Mouse (Mus musculus): ENCODE results near the gene Zfp994.
"Not testable (repeated sequence)": the region's sequence is repeated elsewhere in the genome, so short reads cannot be mapped to it uniquely, and the experiment has no call there.

DNA sequence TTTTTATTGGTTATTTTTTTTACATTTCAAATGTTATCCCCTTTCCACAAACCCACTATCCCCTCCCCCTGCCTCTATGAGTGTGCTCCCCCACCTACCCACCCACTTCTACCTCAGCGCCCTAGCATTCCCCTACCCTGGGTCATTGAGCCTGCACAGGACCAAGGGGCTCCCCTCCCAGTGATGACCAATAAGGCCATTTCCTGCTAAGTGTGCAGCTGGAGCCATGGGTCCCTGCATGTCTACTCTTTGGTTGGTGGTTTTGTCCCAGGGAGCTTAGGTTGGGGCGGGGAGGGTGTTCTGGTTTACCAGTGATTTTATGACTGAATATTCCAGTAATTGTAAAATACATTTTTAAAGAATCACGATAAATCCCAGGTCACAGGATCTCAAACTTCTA is 60.1 kb downstream of the Zfp994 start:
- not testable (repeated sequence) for TF ChIP-seq CTCF, EP300 (IDR thresholded peaks at IDR 0.05; ENCODE audit: low read depth)
